Mouse (Mus musculus): ENCODE results near the gene Hist1h4m.

GRCm38 (mm10) chr13:21828511-21828910 is 17.0 kb downstream of the Hist1h4m start:
- TF ChIP-seq POLR2A (IDR thresholded peaks at IDR 0.05; ENCODE audit: insufficient read length, low read depth) (no peak), MAX (IDR thresholded peaks at IDR 0.05; ENCODE audit: low read depth) (no peak), TCF3 (IDR thresholded peaks at IDR 0.05; ENCODE audit: insufficient read length, low read depth) (no peak), USF1 (IDR thresholded peaks at IDR 0.05; ENCODE audit: low read depth) (no peak), TCF12 (IDR thresholded peaks at IDR 0.05; ENCODE audit: insufficient read depth, poor library complexity, severe bottlenecking) (no peak), E2F4 (IDR thresholded peaks at IDR 0.05; ENCODE audit: insufficient read depth) (no peak), POLR2AphosphoS2 (IDR thresholded peaks at IDR 0.05; ENCODE audit: insufficient read length, low read depth) (no peak), MYOD1 (IDR thresholded peaks at IDR 0.05; ENCODE audit: control insufficient read depth in 1 of 3, insufficient read length in 2 of 3, low read depth in 2 of 3) (no peak), CEBPB (IDR thresholded peaks at IDR 0.05; ENCODE audit: insufficient read depth, poor library complexity, severe bottlenecking) (no peak), REST (IDR thresholded peaks at IDR 0.05; ENCODE audit: insufficient read depth, insufficient read length) (no peak), SRF (IDR thresholded peaks at IDR 0.05; ENCODE audit: control insufficient read depth, insufficient read length, low read depth) (no peak)
